Mouse (Mus musculus): ENCODE measurements around the gene Hsd17b12.

DNA sequence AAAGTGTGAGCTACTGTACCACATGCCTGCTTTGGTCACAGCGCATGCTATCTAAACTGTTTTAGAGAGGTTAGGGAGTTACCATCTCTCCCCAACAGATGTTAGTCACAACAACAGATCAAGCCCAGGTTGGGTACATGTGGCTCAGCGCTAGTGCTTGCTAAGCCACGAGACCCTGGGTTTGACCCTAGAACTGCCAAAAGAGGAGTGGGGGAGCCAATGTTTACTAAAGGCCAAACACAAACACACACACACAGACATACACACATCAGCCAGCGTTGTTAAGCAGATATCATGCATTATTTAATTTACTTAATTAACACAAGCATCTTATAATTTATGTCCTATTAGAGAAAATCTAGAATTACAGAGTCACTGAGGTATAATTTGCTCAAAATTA is 155.8 kb downstream of the Hsd17b12 start:
- no peak for TF ChIP-seq CTCF (IDR thresholded peaks at IDR 0.05; ENCODE audit: control insufficient read depth, insufficient read depth, insufficient replicate concordance, low read depth, low read length)
- no peak for TF ChIP-seq POLR2A (IDR thresholded peaks at IDR 0.05; ENCODE audit: control insufficient read depth, low read depth, low read length)

Measured in testis, adult 2 months (tissue).